Comparison of ENCODE assay signal across 21 mouse cellular contexts in the genomic region with DNA sequence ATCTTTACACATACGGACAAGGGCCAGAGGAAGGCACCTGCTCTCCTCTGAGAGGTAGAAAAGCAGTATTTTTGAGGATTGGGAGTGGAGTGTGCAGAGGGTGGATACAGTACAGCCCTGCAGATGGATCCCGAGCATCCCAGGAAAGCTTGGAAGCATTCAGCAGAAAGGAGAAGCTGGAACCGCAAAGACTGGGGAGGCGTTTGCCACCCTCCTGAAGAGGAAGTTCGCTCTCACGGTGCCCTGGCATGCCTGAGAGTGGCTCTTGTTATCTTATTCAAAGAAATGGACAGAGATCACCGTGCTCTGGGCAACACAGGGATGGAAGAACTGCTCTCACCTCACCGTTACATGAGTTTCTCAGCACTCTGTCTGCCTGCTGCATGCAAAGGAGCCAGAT. TPM values are rescaled to one million over a fixed set of nuclear protein-coding genes. Genes with fewer than 3 reads are reported as not detected.
DNase-seq lines count a peak whose midpoint lies in the region; ATAC-seq and TF ChIP-seq lines count a peak whose summit lies in the region.
"Had no signal": no experiment of that assay in that cellular context is flagged by ENCODE, and none has a peak within 500 bp of the region (broad histone marks: within the 10 kb centered on the region; RNA-seq: fewer than 3 reads in every experiment).

No protein-coding gene starts in this region.

- H3K9me3 ChIP-seq in hindbrain, embryonic 13.5 days = no peaks in the 10 kb centered on the region
- no peaks in the 10 kb centered on the region for H3K9me3 ChIP-seq in hindbrain, embryonic 12.5 days (replicated peaks)
- H3K9me3 ChIP-seq in forebrain, embryonic 10.5 days = no peaks in the 10 kb centered on the region
- no peaks in the 10 kb centered on the region for H3K9me3 ChIP-seq in hindbrain, postnatal 0 days (ENCODE audit: low read length)
- no peaks in the 10 kb centered on the region for H3K9me3 ChIP-seq in midbrain, embryonic 16.5 days (replicated peaks; ENCODE audit: control insufficient read depth, low read length, poor library complexity, severe bottlenecking)
- H3K9me3 ChIP-seq: embryonic facial prominence, embryonic 15.5 days; liver, embryonic 13.5 days had no signal

- no peaks in the 10 kb centered on the region for H3K27me3 ChIP-seq in hindbrain, embryonic 13.5 days
- H3K27me3 ChIP-seq in hindbrain, embryonic 12.5 days = no peaks in the 10 kb centered on the region
- H3K27me3 ChIP-seq in forebrain, embryonic 10.5 days (ENCODE audit: poor library complexity, severe bottlenecking) = no peaks in the 10 kb centered on the region
- H3K27me3 ChIP-seq in hindbrain, postnatal 0 days (ENCODE audit: insufficient read depth, low read length) = no peaks in the 10 kb centered on the region
- H3K27me3 ChIP-seq in midbrain, embryonic 16.5 days (ENCODE audit: control insufficient read depth, insufficient read depth, low read depth, low read length) = no peaks in the 10 kb centered on the region
- H3K27me3 ChIP-seq: embryonic facial prominence, embryonic 15.5 days had no signal

- no peaks in the 10 kb centered on the region for H3K36me3 ChIP-seq in hindbrain, embryonic 13.5 days
- H3K36me3 ChIP-seq in hindbrain, embryonic 12.5 days = no peaks in the 10 kb centered on the region
- peaks cover 20% of the 10 kb centered on the region for H3K36me3 ChIP-seq in forebrain, embryonic 10.5 days (replicated peaks)
- no peaks in the 10 kb centered on the region for H3K36me3 ChIP-seq in hindbrain, postnatal 0 days (ENCODE audit: insufficient read depth, low read length)
- no peaks in the 10 kb centered on the region for H3K36me3 ChIP-seq in midbrain, embryonic 16.5 days (ENCODE audit: control insufficient read depth, insufficient read depth, low read length)
- H3K36me3 ChIP-seq: embryonic facial prominence, embryonic 15.5 days; liver, embryonic 13.5 days had no signal

- H3K4me3 ChIP-seq in hindbrain, embryonic 13.5 days = no peak overlapping the region
- H3K4me3 ChIP-seq in hindbrain, embryonic 12.5 days = no peak overlapping the region
- H3K4me3 ChIP-seq in forebrain, embryonic 10.5 days = no peak overlapping the region
- no peak overlapping the region for H3K4me3 ChIP-seq in hindbrain, postnatal 0 days (ENCODE audit: low read length)
- no peak overlapping the region for H3K4me3 ChIP-seq in midbrain, embryonic 16.5 days (ENCODE audit: low read depth, low read length)
- H3K4me3 ChIP-seq: embryonic facial prominence, embryonic 15.5 days; heart, adult 2 months; liver, embryonic 13.5 days had no signal

- no peak for TF ChIP-seq CTCF in hindbrain, postnatal 0 days (IDR thresholded peaks at IDR 0.05; ENCODE audit: low read depth)

- WGBS in hindbrain, embryonic 13.5 days = 53% methylated on average over 8 of the region's 8 CpGs
- WGBS in hindbrain, embryonic 12.5 days = 65% methylated on average over 8 of the region's 8 CpGs
- WGBS in forebrain, embryonic 10.5 days = 74% methylated on average over 8 of the region's 8 CpGs
- WGBS in hindbrain, postnatal 0 days = 41% methylated on average over 8 of the region's 8 CpGs
- WGBS in midbrain, embryonic 16.5 days = 38% methylated on average over 8 of the region's 8 CpGs

- ATAC-seq in hindbrain, embryonic 13.5 days (ENCODE audit: low FRiP score) = no peak
- no peak for ATAC-seq in hindbrain, embryonic 12.5 days (ENCODE audit: low FRiP score)
- ATAC-seq in hindbrain, postnatal 0 days = no peak
- ATAC-seq in midbrain, embryonic 16.5 days = no peak
- ATAC-seq: inflammation-experienced regulatory T-cells, adult 6 months; lung, postnatal 0 days; Patski had no signal

- peaks cover 72% of the 10 kb centered on the region for H3K4me1 ChIP-seq in hindbrain, embryonic 13.5 days (replicated peaks)
- peaks cover 61% of the 10 kb centered on the region for H3K4me1 ChIP-seq in hindbrain, embryonic 12.5 days
- H3K4me1 ChIP-seq in forebrain, embryonic 10.5 days = peaks cover 81% of the 10 kb centered on the region
- peaks cover 46% of the 10 kb centered on the region for H3K4me1 ChIP-seq in hindbrain, postnatal 0 days (ENCODE audit: insufficient read depth, low read length)
- H3K4me1 ChIP-seq in midbrain, embryonic 16.5 days (ENCODE audit: control insufficient read depth, insufficient read depth, low read length) = peaks cover 66% of the 10 kb centered on the region
- H3K4me1 ChIP-seq: liver, embryonic 13.5 days had no signal

- H3K4me2 ChIP-seq in hindbrain, embryonic 13.5 days = no peak overlapping the region
- no peak overlapping the region for H3K4me2 ChIP-seq in hindbrain, embryonic 12.5 days (replicated peaks)
- H3K4me2 ChIP-seq in hindbrain, postnatal 0 days (ENCODE audit: low read depth, low read length) = no peak overlapping the region
- no peak overlapping the region for H3K4me2 ChIP-seq in midbrain, embryonic 16.5 days (ENCODE audit: low read length)
- H3K4me2 ChIP-seq: embryonic facial prominence, embryonic 15.5 days; liver, embryonic 13.5 days had no signal

- peak overlapping the region; percentile 40; the same call in 1 of the 2 replicates for H3K27ac ChIP-seq in hindbrain, embryonic 13.5 days
- H3K27ac ChIP-seq in hindbrain, embryonic 12.5 days = no peak overlapping the region
- H3K27ac ChIP-seq in forebrain, embryonic 10.5 days = peak overlapping the region; percentile 92
- H3K27ac ChIP-seq in hindbrain, postnatal 0 days = 0 out of 2 replicates have a peak overlapping the region, but pooled peaks have one; percentile 2
- peak overlapping the region; percentile 64 for H3K27ac ChIP-seq in midbrain, embryonic 16.5 days (ENCODE audit: low read length)
- H3K27ac ChIP-seq: embryonic facial prominence, embryonic 15.5 days; heart, adult 2 months; liver, embryonic 13.5 days had no signal

- no peak overlapping the region for H3K9ac ChIP-seq in hindbrain, embryonic 13.5 days
- H3K9ac ChIP-seq in hindbrain, embryonic 12.5 days = no peak overlapping the region
- H3K9ac ChIP-seq in hindbrain, postnatal 0 days (replicated peaks; ENCODE audit: low read length) = no peak overlapping the region
- no peak overlapping the region for H3K9ac ChIP-seq in midbrain, embryonic 16.5 days (ENCODE audit: low read depth, low read length)
- H3K9ac ChIP-seq: embryonic facial prominence, embryonic 15.5 days; liver, embryonic 13.5 days had no signal

- DNase-seq in forebrain, embryonic 10.5 days (ENCODE audit: extremely low spot score, low spot score) = no peak
- DNase-seq in hindbrain, postnatal 0 days (ENCODE audit: low spot score) = no peak
- DNase-seq in kidney, postnatal 36 days = no peak
- no peak for DNase-seq in gastrocnemius, adult 18-20 months (ENCODE audit: low spot score)
- DNase-seq: heart, adult 2 months; kidney, adult 9 months; liver, embryonic 13.5 days; right cerebral cortex, postnatal 4 days; thymus, adult 2 months had no signal

RNA-seq across cellular contexts. Expression of gene Ildr2, which starts 30.5 kb away (rescaled TPM):
- 3.5 and 3.6 TPM in 2 replicates for polyA plus RNA-seq in hindbrain, embryonic 13.5 days (2015; fragmentation: Nextera tagmentation; extraction: Ambion mirVana)
- polyA plus RNA-seq in hindbrain, embryonic 12.5 days (2016; fragmentation: Nextera tagmentation; extraction: Ambion mirVana) = 5.6 and 6.5 TPM in 2 replicates
- 7.7 and 8.3 TPM in 2 replicates for polyA plus RNA-seq in forebrain, embryonic 10.5 days (2016; fragmentation: Nextera tagmentation; extraction: Ambion mirVana)
- 23.0 and 25.8 TPM in 2 replicates for total RNA-seq in hindbrain, postnatal 0 days (2014; rRNA removed)
- polyA plus RNA-seq in hindbrain, postnatal 0 days (2015; fragmentation: Nextera tagmentation; extraction: Ambion mirVana) = 5.3 and 5.9 TPM in 2 replicates
- 4.0 and 4.5 TPM in 2 replicates for polyA plus RNA-seq in midbrain, embryonic 16.5 days (2015; fragmentation: Nextera tagmentation; extraction: Ambion mirVana)
- 1 to 10 TPM; 1.3 to 1.8 TPM for total RNA-seq in gastrocnemius, adult 18-20 months (2021)
- total RNA-seq: megakaryocyte-erythroid progenitor cell, adult 5-6 weeks had no signal
- polyA plus RNA-seq: inflammation-experienced regulatory T-cells, adult 6 months had no signal

RNA-seq across cellular contexts. Expression of gene Mael, which starts 45.8 kb away (rescaled TPM):
- not detected in 2 replicates for polyA plus RNA-seq in hindbrain, embryonic 13.5 days (2015; fragmentation: Nextera tagmentation; extraction: Ambion mirVana)
- polyA plus RNA-seq in hindbrain, embryonic 12.5 days (2016; fragmentation: Nextera tagmentation; extraction: Ambion mirVana) = 0.14 TPM in 1 of 2 replicates, not detected in the other
- polyA plus RNA-seq in forebrain, embryonic 10.5 days (2016; fragmentation: Nextera tagmentation; extraction: Ambion mirVana) = not detected in 2 replicates
- not detected in 2 replicates for total RNA-seq in hindbrain, postnatal 0 days (2014; rRNA removed)
- 0.21 and 0.26 TPM in 2 replicates for polyA plus RNA-seq in hindbrain, postnatal 0 days (2015; fragmentation: Nextera tagmentation; extraction: Ambion mirVana)
- 0.14 TPM in 1 of 2 replicates, not detected in the other for polyA plus RNA-seq in midbrain, embryonic 16.5 days (2015; fragmentation: Nextera tagmentation; extraction: Ambion mirVana)
- not detected for total RNA-seq in gastrocnemius, adult 18-20 months (2021)
- total RNA-seq: heart, adult 2 months; megakaryocyte-erythroid progenitor cell, adult 5-6 weeks had no signal
- polyA plus RNA-seq: embryonic facial prominence, embryonic 15.5 days; heart, postnatal 0 days; inflammation-experienced regulatory T-cells, adult 6 months; large intestine, adult 2 months; limb, embryonic 11.5 days; liver, embryonic 13.5 days; lung, postnatal 0 days; neural tube, embryonic 11.5 days; Patski had no signal
